Mouse (Mus musculus): ENCODE data around the gene Cdyl. TPM values are rescaled to one million over a fixed set of nuclear protein-coding genes. Genes with fewer than 3 reads are reported as not detected.

Cdyl gene
- polyA plus RNA-seq, 1 experiment from 2014 or later: 10.3 TPM

- Histone ChIP-seq H3K4me1 (replicated peaks) (peaks cover 92% of the 10 kb centered on the region), H3K9ac (peak overlapping the region; percentile 60), H3K36me3 (no peaks in the 10 kb centered on the region; the same call in 1 of the 2 replicates), H3K9me3 (replicated peaks) (no peaks in the 10 kb centered on the region), H3K4me3 (replicated peaks) (no peak overlapping the region), H3K27ac (peak overlapping the region; percentile 87), H3K4me2 (peak overlapping the region; percentile 54; the same call in 1 of the 2 replicates), H3K27me3 (no peaks in the 10 kb centered on the region)
- no peak for DNase-seq
- no peak for ATAC-seq (ENCODE audit: low read depth)
- WGBS (ENCODE audit: insufficient replicate concordance): 82% methylated on average over 5 of the region's 5 CpGs
Measured at GRCm38 (mm10) chr13:35785330-35785939, 125.8 kb downstream of the Cdyl start.

- peak; percentile 26 for DNase-seq
- H3K4me3 ChIP-seq (replicated peaks): peak overlapping the region; percentile 16
- H3K4me2 ChIP-seq: peak overlapping the region; percentile 54
- H3K36me3 ChIP-seq: no peaks in the 10 kb centered on the region; the same call in 1 of the 2 replicates
- peak; percentile 88 for ATAC-seq (ENCODE audit: low read depth)
- H3K9ac ChIP-seq: peak overlapping the region; percentile 60
- peak overlapping the region; percentile 87 for H3K27ac ChIP-seq
- WGBS (ENCODE audit: insufficient replicate concordance): 60% methylated on average over 6 of the region's 6 CpGs
- H3K27me3 ChIP-seq: no peaks in the 10 kb centered on the region
- H3K9me3 ChIP-seq (replicated peaks): no peaks in the 10 kb centered on the region
- H3K4me1 ChIP-seq (replicated peaks): peaks cover 92% of the 10 kb centered on the region
Measured at GRCm38 (mm10) chr13:35786726-35787399, 127.2 kb downstream of the Cdyl start.

- no peaks in the 10 kb centered on the region for H3K27me3 ChIP-seq
- DNase-seq (no peak), ATAC-seq (ENCODE audit: low read depth) (no peak)
- 83% methylated on average over 4 of the region's 4 CpGs for WGBS (ENCODE audit: insufficient replicate concordance)
- no peaks in the 10 kb centered on the region for H3K9me3 ChIP-seq (replicated peaks)
- no peak overlapping the region for H3K4me2 ChIP-seq
- H3K4me3 ChIP-seq (replicated peaks): no peak overlapping the region
- no peak overlapping the region for H3K27ac ChIP-seq
- no peak overlapping the region for H3K9ac ChIP-seq
- H3K36me3 ChIP-seq: no peaks in the 10 kb centered on the region
- peaks cover 91% of the 10 kb centered on the region for H3K4me1 ChIP-seq (replicated peaks)
Measured at GRCm38 (mm10) chr13:35789577-35789976, 129.9 kb downstream of the Cdyl start.

- no peak overlapping the region for H3K27ac ChIP-seq
- ATAC-seq (ENCODE audit: low read depth) (no peak), DNase-seq (no peak)
- no peak overlapping the region for H3K9ac ChIP-seq
- H3K4me1 ChIP-seq (replicated peaks): peaks cover 91% of the 10 kb centered on the region
- no peak overlapping the region for H3K4me2 ChIP-seq
- H3K27me3 ChIP-seq: no peaks in the 10 kb centered on the region
- H3K4me3 ChIP-seq (replicated peaks): no peak overlapping the region
- 62% methylated on average over 4 of the region's 4 CpGs for WGBS (ENCODE audit: insufficient replicate concordance)
- H3K9me3 ChIP-seq (replicated peaks): no peaks in the 10 kb centered on the region
- H3K36me3 ChIP-seq: no peaks in the 10 kb centered on the region
Measured at GRCm38 (mm10) chr13:35790431-35790830, 130.8 kb downstream of the Cdyl start.

DNA sequence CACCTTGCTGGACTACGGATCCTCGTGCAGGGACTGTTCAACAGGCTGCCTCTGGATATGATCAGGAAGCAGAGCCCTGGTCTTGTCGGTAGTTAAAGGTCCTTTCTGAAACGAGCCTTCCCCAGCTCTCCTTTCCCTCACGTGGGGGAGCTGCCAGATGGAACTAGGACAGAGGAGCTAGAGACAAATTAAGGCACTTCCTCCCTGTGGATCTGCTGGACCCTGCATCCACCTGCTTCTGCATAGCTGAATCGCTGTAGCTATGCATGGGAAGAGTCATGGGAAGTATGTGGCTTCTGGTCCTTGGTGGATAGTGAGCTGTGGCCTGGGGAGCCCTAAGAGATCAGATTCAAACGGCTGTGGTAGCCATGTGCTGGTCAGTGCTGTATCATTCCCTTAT is 134.7 kb downstream of the Cdyl start:
- Histone ChIP-seq H3K4me3 (replicated peaks) (no peak overlapping the region), H3K36me3 (no peaks in the 10 kb centered on the region), H3K9ac (peak overlapping the region; percentile 67; the same call in 1 of the 2 replicates), H3K27ac (peak overlapping the region; percentile 95), H3K4me1 (replicated peaks) (peaks cover 95% of the 10 kb centered on the region), H3K9me3 (replicated peaks) (no peaks in the 10 kb centered on the region), H3K27me3 (no peaks in the 10 kb centered on the region), H3K4me2 (no peak overlapping the region; the same call in 1 of the 2 replicates)
- DNase-seq (no peak), ATAC-seq (ENCODE audit: low read depth) (no peak)
- WGBS (ENCODE audit: insufficient replicate concordance): 50% methylated on average over 7 of the region's 7 CpGs

GRCm38 (mm10) chr13:35794774-35795173 is 135.1 kb downstream of the Cdyl start:
- 0 out of 2 replicates have a peak overlapping the region, but pooled peaks have one; percentile 3 for H3K4me3 ChIP-seq (replicated peaks)
- H3K9me3 ChIP-seq (replicated peaks): no peaks in the 10 kb centered on the region
- peak; percentile 32 for DNase-seq
- peak overlapping the region; percentile 69 for H3K4me2 ChIP-seq
- ATAC-seq (ENCODE audit: low read depth): peak; percentile 70
- H3K27ac ChIP-seq: peak overlapping the region; percentile 95
- peak overlapping the region; percentile 67 for H3K9ac ChIP-seq
- H3K27me3 ChIP-seq: no peaks in the 10 kb centered on the region
- peaks cover 96% of the 10 kb centered on the region for H3K4me1 ChIP-seq (replicated peaks)
- 41% methylated on average over 4 of the region's 4 CpGs for WGBS (ENCODE audit: insufficient replicate concordance)
- no peaks in the 10 kb centered on the region for H3K36me3 ChIP-seq

DNA sequence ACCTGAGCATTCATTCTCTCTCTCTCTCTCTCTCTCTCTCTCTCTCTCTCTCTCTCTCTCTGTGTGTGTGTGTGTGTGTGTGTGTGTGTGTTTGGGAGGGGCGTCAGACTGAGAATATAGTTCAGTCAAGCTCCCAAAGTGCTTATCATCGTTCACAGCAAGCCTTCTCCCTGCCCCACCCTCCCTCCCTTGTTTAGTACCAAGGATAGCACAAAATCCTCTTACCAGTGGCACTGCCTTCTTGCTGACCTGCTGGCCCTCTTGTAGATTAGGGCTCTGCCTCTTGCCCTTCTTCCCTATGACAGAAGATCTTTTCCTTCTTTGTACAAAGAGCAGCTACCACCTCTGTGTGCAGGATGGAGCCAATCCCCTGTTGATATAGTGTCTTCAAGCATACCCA is 136.3 kb downstream of the Cdyl start:
- Histone ChIP-seq H3K9ac (peak overlapping the region; percentile 71), H3K36me3 (no peaks in the 10 kb centered on the region), H3K4me1 (replicated peaks) (peaks cover 96% of the 10 kb centered on the region), H3K4me3 (replicated peaks) (peak overlapping the region; percentile 39), H3K27me3 (no peaks in the 10 kb centered on the region), H3K27ac (peak overlapping the region; percentile 95), H3K9me3 (replicated peaks) (no peaks in the 10 kb centered on the region), H3K4me2 (peak overlapping the region; percentile 69)
- ATAC-seq (ENCODE audit: low read depth): peak; percentile 91
- WGBS (ENCODE audit: insufficient replicate concordance): 27% methylated on average over 2 of the region's 2 CpGs
- DNase-seq: peak; percentile 62

GRCm38 (mm10) chr13:35796352-35796751 is 136.7 kb downstream of the Cdyl start:
- Histone ChIP-seq H3K4me3 (replicated peaks) (peak overlapping the region; percentile 39), H3K27ac (peak overlapping the region; percentile 95), H3K4me2 (peak overlapping the region; percentile 69), H3K9me3 (replicated peaks) (no peaks in the 10 kb centered on the region), H3K4me1 (replicated peaks) (peaks cover 96% of the 10 kb centered on the region), H3K9ac (peak overlapping the region; percentile 71), H3K27me3 (no peaks in the 10 kb centered on the region), H3K36me3 (no peaks in the 10 kb centered on the region)
- 30% methylated on average over 4 of the region's 4 CpGs for WGBS (ENCODE audit: insufficient replicate concordance)
- ATAC-seq (ENCODE audit: low read depth): no peak
- DNase-seq: no peak

DNA sequence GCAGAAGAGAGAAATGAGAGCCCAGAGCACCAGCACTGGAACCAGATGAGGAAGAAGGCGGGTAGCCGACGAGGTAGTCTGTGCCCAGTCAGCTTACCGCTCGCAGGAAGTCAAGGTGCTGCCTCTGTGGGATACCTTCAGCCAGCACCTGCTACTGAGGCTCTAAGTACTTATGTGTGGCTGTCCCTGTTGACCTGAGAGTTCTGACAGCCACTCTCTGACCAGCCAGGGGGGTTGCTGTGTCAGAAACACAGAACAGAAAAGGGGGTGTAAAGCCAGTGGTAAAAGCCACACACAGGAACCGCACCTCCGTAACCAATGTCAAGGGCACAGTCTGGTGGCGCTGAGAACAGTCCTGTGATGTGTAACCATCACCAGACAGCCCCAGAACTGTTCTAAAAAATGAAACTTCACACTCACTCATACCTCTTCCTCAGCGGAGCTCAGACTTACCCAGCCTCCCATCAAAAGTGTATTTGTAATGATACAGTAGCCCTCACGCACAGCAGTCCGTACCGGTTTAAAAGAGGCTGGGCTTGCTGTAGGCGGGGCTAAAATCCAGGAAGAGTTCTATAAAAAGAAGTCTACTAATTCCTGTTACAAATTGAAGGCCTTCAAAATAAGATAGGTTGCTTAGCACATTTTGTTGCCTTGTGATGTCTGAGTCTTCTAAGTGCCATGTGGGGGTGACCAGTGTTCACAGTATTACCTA is 138.3 kb downstream of the Cdyl start:
- WGBS (ENCODE audit: insufficient replicate concordance): 75% methylated on average over 13 of the region's 13 CpGs
- no peaks in the 10 kb centered on the region for H3K27me3 ChIP-seq
- peak overlapping the region; percentile 95 for H3K27ac ChIP-seq
- H3K9ac ChIP-seq: peak overlapping the region; percentile 71; the same call in 1 of the 2 replicates
- H3K9me3 ChIP-seq (replicated peaks): no peaks in the 10 kb centered on the region
- H3K4me2 ChIP-seq: no peak overlapping the region
- peaks cover 92% of the 10 kb centered on the region for H3K4me1 ChIP-seq (replicated peaks)
- H3K36me3 ChIP-seq: no peaks in the 10 kb centered on the region
- no peak overlapping the region for H3K4me3 ChIP-seq (replicated peaks)
- ATAC-seq (ENCODE audit: low read depth): no peak
- no peak for DNase-seq

DNA sequence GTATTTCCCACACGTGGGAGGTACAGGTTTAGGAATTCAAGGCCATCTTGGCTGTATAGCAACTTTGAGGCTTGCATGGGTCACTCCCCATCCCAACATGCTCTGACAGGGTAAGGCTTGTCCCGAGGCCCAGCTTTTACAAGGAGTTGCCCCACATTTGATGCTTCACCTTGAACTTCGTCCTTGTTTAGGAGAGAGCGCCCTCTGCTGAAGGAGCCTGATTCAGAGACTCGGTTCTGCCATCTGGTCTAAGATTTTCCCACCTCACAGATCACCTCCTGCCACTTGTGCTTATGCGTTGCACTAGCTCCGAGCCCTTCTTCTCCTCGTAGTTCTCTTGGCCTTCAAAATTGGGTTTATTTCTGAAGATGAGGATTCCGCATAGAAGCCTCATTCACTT is 139.0 kb downstream of the Cdyl start:
- ATAC-seq (ENCODE audit: low read depth): no peak
- Histone ChIP-seq H3K4me3 (replicated peaks) (no peak overlapping the region), H3K27me3 (no peaks in the 10 kb centered on the region), H3K27ac (peak overlapping the region; percentile 95; the same call in 1 of the 2 replicates), H3K36me3 (no peaks in the 10 kb centered on the region), H3K4me2 (no peak overlapping the region), H3K4me1 (replicated peaks) (peaks cover 87% of the 10 kb centered on the region), H3K9me3 (replicated peaks) (no peaks in the 10 kb centered on the region), H3K9ac (no peak overlapping the region)
- 46% methylated on average over 9 of the region's 9 CpGs for WGBS (ENCODE audit: insufficient replicate concordance)
- DNase-seq: peak; percentile 51

DNA sequence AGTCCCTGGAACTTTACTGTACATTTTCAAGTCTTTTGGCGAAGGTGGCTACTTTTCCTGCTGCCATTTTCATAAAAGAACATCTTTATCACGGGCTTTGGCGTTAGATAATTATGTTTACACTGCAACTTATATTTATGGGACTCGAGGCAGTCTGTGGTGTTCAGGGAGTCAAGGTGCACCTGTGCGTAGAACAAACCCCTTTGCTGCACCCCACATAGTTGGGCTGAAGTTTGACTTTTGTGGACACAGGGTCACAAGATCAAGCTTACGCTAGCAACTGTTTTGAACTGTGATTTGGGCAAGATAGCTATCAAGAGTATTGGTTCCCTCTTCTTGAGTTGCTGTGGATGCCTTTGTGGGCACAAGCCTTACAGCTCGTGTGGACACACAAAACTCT is 140.6 kb downstream of the Cdyl start:
- peaks cover 73% of the 10 kb centered on the region for H3K4me1 ChIP-seq (replicated peaks)

More for the DNA sequence above, 140.6 kb downstream of the Cdyl start:
- DNase-seq: no peak
- Histone ChIP-seq H3K9me3 (replicated peaks) (no peaks in the 10 kb centered on the region), H3K9ac (no peak overlapping the region), H3K36me3 (peaks cover 6% of the 10 kb centered on the region; the same call in 1 of the 2 replicates), H3K27ac (no peak overlapping the region), H3K4me3 (replicated peaks) (no peak overlapping the region), H3K27me3 (no peaks in the 10 kb centered on the region), H3K4me2 (no peak overlapping the region)
- ATAC-seq (ENCODE audit: low read depth): no peak
- WGBS (ENCODE audit: insufficient replicate concordance): 69% methylated on average over 7 of the region's 7 CpGs
